Mouse (Mus musculus): ENCODE measurements around the gene Tnrc6c.

DNA sequence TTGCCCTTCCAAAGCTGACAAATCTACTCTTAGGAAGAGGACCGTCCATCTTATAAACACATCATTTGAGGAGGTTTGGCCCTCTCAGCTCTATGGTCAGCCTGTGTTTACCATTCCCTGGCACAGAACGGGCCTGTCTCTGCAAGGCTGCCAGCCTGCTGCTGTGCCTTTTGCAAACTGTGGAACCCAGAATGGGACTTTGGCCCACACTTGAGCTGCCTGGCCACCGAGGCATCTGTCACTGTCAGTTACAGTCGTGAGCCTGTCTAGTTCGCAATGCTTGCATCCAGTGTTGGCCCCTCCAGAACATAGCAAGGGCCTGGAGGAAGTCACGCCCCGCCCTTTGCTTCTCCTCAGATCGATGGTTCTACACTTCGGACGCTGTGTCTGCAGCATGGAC, 105.2 kb downstream of the Tnrc6c start:
- no peak for TF ChIP-seq CTCF (IDR thresholded peaks at IDR 0.05; ENCODE audit: low read depth, low read length)
- TF ChIP-seq POLR2A (IDR thresholded peaks at IDR 0.05; ENCODE audit: borderline replicate concordance, low read depth, low read length), result no peak

All from bone marrow macrophage, adult 2 months (primary cell).